Mouse (Mus musculus): Measurements from ENCODE around the gene Tspyl3. TPM values are rescaled to one million over a fixed set of nuclear protein-coding genes. Genes with fewer than 3 reads are reported as not detected.

Tspyl3 gene
- total and polyA plus RNA-seq, 3 experiments = 4.3 to 47.3 (median 9.8) TPM

DNA sequence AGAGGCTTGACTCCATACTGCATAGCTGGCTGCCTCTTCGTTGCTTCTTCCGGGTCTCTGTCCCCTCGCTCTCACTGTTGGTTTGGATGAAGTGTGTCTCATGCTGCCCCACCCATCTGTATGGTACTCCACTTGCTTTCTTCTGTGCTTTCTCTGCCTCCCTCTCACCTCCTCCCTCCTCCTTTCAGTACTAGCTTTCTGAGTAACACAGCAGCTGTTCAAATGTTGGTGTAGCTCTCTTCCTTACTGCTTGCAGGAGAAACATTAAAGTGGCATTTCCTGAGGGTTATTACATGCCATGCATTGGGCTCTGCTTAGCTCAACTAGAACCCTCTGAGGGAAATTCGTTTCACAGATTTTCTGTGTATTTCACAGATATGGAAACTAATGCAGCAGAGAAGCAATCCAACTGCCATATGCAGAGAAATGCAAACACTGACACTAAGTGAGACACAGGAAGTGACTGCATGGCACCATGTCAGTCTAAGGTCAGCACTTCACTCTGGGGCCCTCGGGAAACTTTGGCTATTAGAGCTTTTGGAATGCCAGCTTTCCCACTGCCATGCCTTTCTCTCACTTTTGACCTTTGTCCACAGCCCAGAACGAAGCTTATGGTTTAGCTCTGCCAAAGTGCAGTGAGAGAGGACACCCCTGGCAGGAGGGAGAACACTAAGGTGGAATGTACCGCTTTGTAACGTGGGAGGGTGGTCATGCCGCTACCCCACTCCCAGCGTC, 45.9 kb downstream of the Tspyl3 start:
- H3K36me3 ChIP-seq (ENCODE audit: control insufficient read depth in 1 of 2, insufficient read depth in 2 of 2, low read length in 2 of 2) = no peaks in the 10 kb centered on the region
- H3K4me3 ChIP-seq (ENCODE audit: control insufficient read depth in 1 of 2, insufficient read depth in 1 of 2, low read depth in 2 of 2, low read length in 2 of 2) = no peak overlapping the region
- DNase-seq (ENCODE audit: low read depth, low spot score) = no peak

GRCm38 (mm10) chr2:153177188-153177587, 48.1 kb downstream of the Tspyl3 start:
- Histone ChIP-seq H3K9ac (ENCODE audit: control insufficient read depth, low read depth, low read length, poor library complexity, severe bottlenecking) (no peak overlapping the region), H3K4me3 (ENCODE audit: control insufficient read depth in 1 of 2, insufficient read depth in 1 of 2, low read depth in 2 of 2, low read length in 2 of 2) (no peak overlapping the region), H3K36me3 (ENCODE audit: control insufficient read depth in 1 of 2, insufficient read depth in 2 of 2, low read length in 2 of 2) (no peaks in the 10 kb centered on the region), H3K27ac (ENCODE audit: control insufficient read depth, low read depth, low read length) (no peak overlapping the region), H3K4me1 (ENCODE audit: control insufficient read depth in 1 of 2, insufficient read depth in 2 of 2, low read length in 2 of 2) (no peaks in the 10 kb centered on the region), H3K79me2 (ENCODE audit: control insufficient read depth, insufficient read depth, low read length, poor library complexity) (peaks cover 2% of the 10 kb centered on the region; the same call in 1 of the 2 replicates), H3K9me3 (replicated peaks; ENCODE audit: insufficient read depth, low read length) (no peaks in the 10 kb centered on the region), H3K27me3 (ENCODE audit: control insufficient read depth in 1 of 2, insufficient read depth in 2 of 2, low read length in 2 of 2) (no peaks in the 10 kb centered on the region)
- TF ChIP-seq CTCF (IDR thresholded peaks at IDR 0.05 in 2 of 3, conservative IDR thresholded peaks at IDR 0.05 in 1 of 3; ENCODE audit: control insufficient read depth in 1 of 3, insufficient read depth in 1 of 3, low read depth in 2 of 3, low read length in 3 of 3, poor library complexity in 1 of 3, severe bottlenecking in 1 of 3) (no peak), SIN3A (IDR thresholded peaks at IDR 0.05; ENCODE audit: low read length) (no peak)
- no peak for DNase-seq (ENCODE audit: low read depth, low spot score)

More for the DNA sequence above, 45.9 kb downstream of the Tspyl3 start:
- TF ChIP-seq POLR2AphosphoS5 (IDR thresholded peaks at IDR 0.05; ENCODE audit: borderline replicate concordance, low read depth, low read length) (no peak), EP300 (IDR thresholded peaks at IDR 0.05; ENCODE audit: low read depth in 1 of 2, low read length in 2 of 2) (no peak), ZNF384 (IDR thresholded peaks at IDR 0.05; ENCODE audit: low read depth, low read length) (no peak), MAX (IDR thresholded peaks at IDR 0.05; ENCODE audit: low read length) (no peak), MEF2A (IDR thresholded peaks at IDR 0.05; ENCODE audit: extremely low read depth, insufficient replicate concordance, low read depth, low read length, poor library complexity, severe bottlenecking) (no peak), USF2 (IDR thresholded peaks at IDR 0.05; ENCODE audit: borderline replicate concordance in 1 of 2, insufficient read depth in 1 of 2, low read depth in 1 of 2, low read length in 2 of 2) (no peak), RCOR1 (IDR thresholded peaks at IDR 0.05; ENCODE audit: low read depth, low read length) (no peak), ELF1 (IDR thresholded peaks at IDR 0.05; ENCODE audit: low read depth, low read length) (no peak), ZC3H11A (IDR thresholded peaks at IDR 0.05; ENCODE audit: low read depth, low read length) (no peak), ZMIZ1 (IDR thresholded peaks at IDR 0.05; ENCODE audit: low read depth, low read length) (no peak), CTCF (IDR thresholded peaks at IDR 0.05 in 2 of 3, conservative IDR thresholded peaks at IDR 0.05 in 1 of 3; ENCODE audit: control insufficient read depth in 1 of 3, insufficient read depth in 1 of 3, low read depth in 2 of 3, low read length in 3 of 3, poor library complexity in 1 of 3, severe bottlenecking in 1 of 3) (no peak), MYC (IDR thresholded peaks at IDR 0.05; ENCODE audit: low read depth, low read length) (no peak)
- no peak overlapping the region for H3K9ac ChIP-seq (ENCODE audit: control insufficient read depth, low read depth, low read length, poor library complexity, severe bottlenecking)
- no peaks in the 10 kb centered on the region for H3K27me3 ChIP-seq (ENCODE audit: control insufficient read depth in 1 of 2, insufficient read depth in 2 of 2, low read length in 2 of 2)
- no peaks in the 10 kb centered on the region; the same call in 1 of the 2 replicates for H3K79me2 ChIP-seq (ENCODE audit: control insufficient read depth, insufficient read depth, low read length, poor library complexity)
- H3K9me3 ChIP-seq (replicated peaks; ENCODE audit: insufficient read depth, low read length) = no peaks in the 10 kb centered on the region
- H3K27ac ChIP-seq (ENCODE audit: control insufficient read depth, low read depth, low read length) = no peak overlapping the region
- no peaks in the 10 kb centered on the region for H3K4me1 ChIP-seq (ENCODE audit: control insufficient read depth in 1 of 2, insufficient read depth in 2 of 2, low read length in 2 of 2)
